Mouse (Mus musculus): ENCODE measurements around the gene Mrgprx1. TPM values are rescaled to one million over a fixed set of nuclear protein-coding genes. Genes with fewer than 3 reads are reported as not detected.

Gene Mrgprx1
- not detected in 2 replicates for total RNA-seq (2023)

DNA sequence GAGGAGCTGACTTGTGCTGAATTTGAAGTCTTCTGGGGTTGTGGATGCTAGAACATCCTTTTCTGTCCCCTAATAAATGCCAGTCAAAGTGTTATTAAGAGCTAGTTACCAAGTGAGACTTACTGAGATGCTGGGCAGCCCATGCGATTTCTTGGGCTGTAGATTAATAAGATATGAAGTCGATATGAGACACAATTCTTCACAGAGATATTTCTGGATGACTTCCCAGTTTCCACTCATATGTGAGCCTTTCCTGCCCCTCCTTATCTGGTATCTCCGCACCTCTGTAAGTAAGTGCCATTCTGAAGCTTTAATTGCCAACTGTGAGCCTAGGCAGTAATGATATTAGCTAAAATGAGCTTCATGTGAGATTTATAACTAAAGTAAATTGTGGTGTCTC lies at the start of gene Mrgprx1:
Gene Mrgprx1 (minus strand): TSS at position 101 of the 400 bp plus-strand sequence.

GRCm38 (mm10) chr7:47981995-47982394 lies 45.4 kb downstream of the Mrgprx1 start, which contains the start of gene Mrgpra4:
TSS of gene Mrgpra4 (minus strand) at chr7:47982095.

Other genes with a start within 250 kb of the Mrgprx1 start
- gene Mrgpra4, start 45.5 kb downstream of the Mrgprx1 start, total RNA-seq (2023) = not detected in 2 replicates
- not detected in 2 replicates for gene Mrgprb5, start 141.4 kb upstream of the Mrgprx1 start, total RNA-seq (2023)
- not detected in 2 replicates for gene Mrgprb4, start 171.7 kb upstream of the Mrgprx1 start, total RNA-seq (2023)

Data from neutrophil, adult 65 days (primary cell).